Mouse (Mus musculus) left cerebral cortex, adult 2 months (tissue): Measurements from ENCODE around the gene Fam189a1. TPM values are rescaled to one million over a fixed set of nuclear protein-coding genes. Genes with fewer than 3 reads are reported as not detected.

ENCODE experiments used
- DNase-seq, 2 experiments: peaks; one replicate each; pipeline ENCODE4 v3.0.0; 2021 to 2022; ENCODE audit warnings: low spot score in 2 of 2, mixed read lengths in 1 of 2; ENCODE audit errors: extremely low spot score in 1 of 2
- H3K27ac ChIP-seq: fragments of 200-600 bp; 2 replicates; pipeline ENCODE4 v1.8.1; 2022
- H3K4me3 ChIP-seq: fragments of 200-600 bp; 2 replicates; pipeline ENCODE4 v1.8.1; 2022
- CTCF ChIP-seq: fragments of 200-600 bp; IDR thresholded peaks from 2 replicates; pipeline ENCODE4 v1.8.1; 2022; ENCODE audit warnings: antibody characterized with exemption, mild to moderate bottlenecking, moderate library complexity
- intact Hi-C: fragments of 180-260 bp; cut with DNase I; formaldehyde crosslinking; loops from one replicate; pipeline ENCODE4 v1.15.1; 2025
- long read RNA-seq, 2 experiments: library from polyadenylated mRNA; stranded (forward); transcript quantifications; one replicate each; pipeline ENCODE4 v2.0.0; 2021; ENCODE audit warnings: borderline mapping rate in 2 of 2
- total RNA-seq, 2 experiments: library from RNA; stranded (reverse); gene quantifications; 2 replicates each; pipeline ENCODE4 v1.2.3; 2021

The Fam189a1 gene
- total RNA-seq: 10 to 100 TPM; 60.6 to 62.7 TPM
- long read RNA-seq, experiment 1, full-length matches to known transcripts: 85 of 108 reads
- long read RNA-seq, experiment 1, partial matches to known transcripts: 9 of 108 reads
- long read RNA-seq, experiment 1, other reads (novel, unspliced or antisense): 14 of 108 reads
- long read RNA-seq, experiment 2, full-length matches to known transcripts: 49 of 65 reads
- long read RNA-seq, experiment 2, partial matches to known transcripts: 6 of 65 reads
- long read RNA-seq, experiment 2, other reads (novel, unspliced or antisense): 10 of 65 reads

- Histone ChIP-seq H3K27ac (peak within 1 kb of the TSS; percentile 91), H3K4me3 (peak within 1 kb of the TSS; percentile 77)
- intact Hi-C loops: loop anchor here (5.0 kb wide), 2 partner anchors 121 to 204 kb away; no protein-coding TSS in a partner anchor
- DNase-seq: peak; percentile 55 to 64
- TF ChIP-seq CTCF: no peak
Observed at GRCm38 (mm10) chr7:65156514-65156911, at the start of gene Fam189a1. Gene Fam189a1, minus strand, starts transcription at chr7:65156570.

- TF ChIP-seq CTCF: no peak
- Histone ChIP-seq H3K27ac (no peak overlapping the region), H3K4me3 (no peak overlapping the region)
- intact Hi-C loops: no loop called here
- no peak for DNase-seq
Observed at GRCm38 (mm10) chr7:65206021-65206420, 49.7 kb upstream of the Fam189a1 start.

- Histone ChIP-seq H3K27ac (no peak overlapping the region), H3K4me3 (no peak overlapping the region)
- DNase-seq: no peak
- no peak for TF ChIP-seq CTCF
- intact Hi-C loops: loop anchor here (5.0 kb wide), 1 partner anchor 40 kb away; no protein-coding TSS in a partner anchor
Observed at GRCm38 (mm10) chr7:65202719-65203118, 46.3 kb upstream of the Fam189a1 start.

GRCm38 (mm10) chr7:65180694-65181093, 24.3 kb upstream of the Fam189a1 start:
- intact Hi-C loops: no loop called here
- no peak overlapping the region for H3K4me3 ChIP-seq
- no peak for DNase-seq
- no peak for TF ChIP-seq CTCF
- no peak overlapping the region for H3K27ac ChIP-seq

GRCm38 (mm10) chr7:65170762-65171161, 14.4 kb upstream of the Fam189a1 start:
- intact Hi-C loops: no loop called here
- DNase-seq: no peak
- Histone ChIP-seq H3K4me3 (no peak overlapping the region), H3K27ac (no peak overlapping the region)
- TF ChIP-seq CTCF: no peak

- intact Hi-C loops: loop anchor here (5.0 kb wide), 2 partner anchors 120 to 205 kb away; no protein-coding TSS in a partner anchor
- no peak for TF ChIP-seq CTCF
- H3K27ac ChIP-seq: peak overlapping the region; percentile 91
Observed at GRCm38 (mm10) chr7:65157031-65158025, 958 bp upstream of the Fam189a1 start.

GRCm38 (mm10) chr7:65155628-65156513, 499 bp downstream of the Fam189a1 start:
- peak; percentile 67 to 72 for DNase-seq
- no peak; the same call in 1 of the 2 replicates for TF ChIP-seq CTCF
- intact Hi-C loops: loop anchor here (2.0 to 5.0 kb wide), 4 partner anchors 63 to 375 kb away; no protein-coding TSS in a partner anchor
- H3K27ac ChIP-seq: peak overlapping the region; percentile 88
- peak overlapping the region; percentile 77 for H3K4me3 ChIP-seq

More at GRCm38 (mm10) chr7:65157031-65158025, 958 bp upstream of the Fam189a1 start:
- peak overlapping the region; percentile 63 for H3K4me3 ChIP-seq
- DNase-seq: no peak

- intact Hi-C loops: loop anchor here (2.0 to 5.0 kb wide), 3 partner anchors 42 to 374 kb away; no protein-coding TSS in a partner anchor
Observed at GRCm38 (mm10) chr7:65154576-65154975, 1.8 kb downstream of the Fam189a1 start.

GRCm38 (mm10) chr7:65153846-65154245, 2.5 kb downstream of the Fam189a1 start:
- no peak for DNase-seq
- no peak for TF ChIP-seq CTCF
- Histone ChIP-seq H3K27ac (no peak overlapping the region), H3K4me3 (no peak overlapping the region)
- intact Hi-C loops: loop anchor here (2.0 to 5.0 kb wide), 3 partner anchors 42 to 373 kb away; no protein-coding TSS in a partner anchor

More at GRCm38 (mm10) chr7:65154576-65154975, 1.8 kb downstream of the Fam189a1 start:
- DNase-seq: peak; percentile 32 to 51
- peak; percentile 16; the same call in 1 of the 2 replicates for TF ChIP-seq CTCF
- H3K4me3 ChIP-seq: peak overlapping the region; percentile 77
- no peak overlapping the region for H3K27ac ChIP-seq

GRCm38 (mm10) chr7:65151526-65151925, 4.8 kb downstream of the Fam189a1 start:
- DNase-seq: no peak
- intact Hi-C loops: loop anchor here (5.0 kb wide), 1 partner anchor 39 kb away; no protein-coding TSS in a partner anchor
- no peak for TF ChIP-seq CTCF
- no peak overlapping the region; the same call in 1 of the 2 replicates for H3K27ac ChIP-seq
- H3K4me3 ChIP-seq: no peak overlapping the region
